Mouse (Mus musculus) megakaryocyte-erythroid progenitor cell, adult 5-6 weeks (primary cell): ENCODE measurements around the gene Tnik. TPM values are rescaled to one million over a fixed set of nuclear protein-coding genes. Genes with fewer than 3 reads are reported as not detected.

Source experiments
- ATAC-seq: replicated peaks from 2 replicates; pipeline ENCODE4 v1.8.0; 2016; ENCODE audit warnings: mild to moderate bottlenecking, inconsistent platforms; ENCODE audit not compliant: severe bottlenecking, poor library complexity, low FRiP score, low TSS enrichment
- total RNA-seq, 2 experiments: library from RNA; stranded (forward) in 1 of 2; stranded (reverse) in 1 of 2; fragments of 200-1000, 215-1000 nt in 1 of 2; fragments of >200 nt in 1 of 2; fragmentation: Nextera tagmentation in 1 of 2; gene quantifications; 2 replicates each; pipeline ENCODE4 v1.2.3; 2014 to 2017

Tnik gene
- total RNA-seq, 2 experiments from 2014 or later = 28.7 to 32.8 TPM

DNA sequence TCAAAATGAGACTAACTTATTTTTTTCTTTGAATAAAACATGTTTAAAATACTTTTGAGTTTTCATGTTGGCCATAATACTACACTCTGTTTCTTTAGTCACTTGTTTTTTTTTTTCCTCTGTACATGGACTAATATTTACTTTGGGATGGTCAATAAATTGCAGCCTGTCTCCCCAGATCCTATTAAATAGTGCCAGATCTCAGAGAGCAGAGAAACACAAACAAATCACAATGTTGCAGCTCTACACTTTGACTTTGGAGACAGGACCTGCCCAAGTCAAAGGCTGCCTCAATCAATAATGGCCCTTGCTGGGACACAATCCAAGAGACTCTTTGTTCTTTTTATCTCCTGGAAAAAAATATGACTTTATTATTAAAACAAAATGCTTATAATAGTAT, 459.5 kb downstream of the Tnik start:
- ATAC-seq = no peak

- no peak for ATAC-seq
Measured at GRCm38 (mm10) chr3:28723534-28723933, 460.5 kb downstream of the Tnik start.

GRCm38 (mm10) chr3:28725203-28725602, 462.2 kb downstream of the Tnik start:
- ATAC-seq = no peak
